Mouse (Mus musculus) hindlimb bud, embryonic 11.5 days (tissue): ENCODE results near the gene Zfp428.

Source experiments
- DNase-seq: peaks from one replicate; pipeline ENCODE4 v3.0.0-alpha.2; 2012; ENCODE audit warnings: low read depth, low spot score; ENCODE audit errors: extremely low spot score

Zfp428 gene

DNA sequence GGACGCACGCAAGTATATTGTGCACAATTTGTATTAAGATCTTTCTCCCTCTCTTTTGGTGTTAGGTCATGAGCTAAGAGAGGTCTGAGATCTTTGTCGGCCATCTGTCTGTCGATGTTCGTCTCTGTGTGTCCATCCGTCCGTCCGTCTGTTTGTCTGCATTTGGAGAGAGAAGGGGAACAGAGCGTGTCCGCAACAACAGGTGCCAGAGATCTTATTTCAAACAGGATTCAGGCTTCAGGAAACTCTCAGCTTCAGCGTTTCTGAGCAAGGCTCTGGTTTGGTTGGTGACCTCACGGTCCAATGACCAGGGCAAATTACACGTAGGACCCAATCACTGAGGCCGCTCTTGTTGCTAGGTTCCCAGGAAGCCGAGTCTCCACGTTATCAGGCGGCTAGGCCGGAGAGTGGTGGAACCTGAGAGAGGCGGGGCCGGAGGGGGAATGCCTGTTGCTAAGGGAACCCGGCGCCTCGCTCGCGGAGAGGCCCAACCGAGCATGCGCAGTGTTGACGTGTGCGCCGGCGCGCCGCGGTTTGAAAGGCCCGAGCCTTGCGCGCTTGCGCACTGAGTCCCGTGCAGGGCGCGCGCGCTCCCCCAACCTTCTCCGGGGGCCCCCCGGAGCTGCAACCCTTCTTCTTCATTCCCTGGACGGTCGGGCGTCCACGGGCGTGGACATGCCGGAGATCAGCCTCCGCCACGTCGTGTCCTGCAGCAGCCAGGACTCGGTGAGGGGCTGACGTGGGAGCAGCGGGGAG is 40.0 kb downstream of the Zfp428 start:
- peak; percentile 98 for DNase-seq

DNA sequence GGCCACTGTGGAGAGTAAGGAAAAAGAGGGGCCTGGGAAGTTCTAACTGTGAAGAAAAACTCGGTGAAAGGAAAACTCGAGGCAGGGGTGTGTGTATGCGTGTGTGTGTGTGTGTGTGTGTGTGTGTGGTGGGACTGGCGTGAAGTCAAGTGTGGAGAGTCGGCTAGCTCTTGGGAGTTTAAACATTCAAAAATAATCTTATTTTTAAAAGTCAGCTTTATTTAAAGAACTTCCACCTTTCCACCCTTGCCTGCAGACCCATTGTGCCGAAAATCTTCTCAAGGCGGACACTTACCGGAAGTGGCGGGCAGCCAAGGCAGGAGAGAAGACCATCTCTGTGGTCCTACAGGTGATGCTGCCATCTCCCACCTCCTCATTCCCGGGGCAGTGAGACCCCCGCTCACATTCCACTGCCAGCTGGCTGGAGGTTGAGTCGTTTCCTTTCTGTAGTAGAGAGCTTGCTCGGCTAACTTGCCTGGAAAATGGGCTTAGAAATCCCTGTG is 40.8 kb downstream of the Zfp428 start:
- DNase-seq = no peak

DNA sequence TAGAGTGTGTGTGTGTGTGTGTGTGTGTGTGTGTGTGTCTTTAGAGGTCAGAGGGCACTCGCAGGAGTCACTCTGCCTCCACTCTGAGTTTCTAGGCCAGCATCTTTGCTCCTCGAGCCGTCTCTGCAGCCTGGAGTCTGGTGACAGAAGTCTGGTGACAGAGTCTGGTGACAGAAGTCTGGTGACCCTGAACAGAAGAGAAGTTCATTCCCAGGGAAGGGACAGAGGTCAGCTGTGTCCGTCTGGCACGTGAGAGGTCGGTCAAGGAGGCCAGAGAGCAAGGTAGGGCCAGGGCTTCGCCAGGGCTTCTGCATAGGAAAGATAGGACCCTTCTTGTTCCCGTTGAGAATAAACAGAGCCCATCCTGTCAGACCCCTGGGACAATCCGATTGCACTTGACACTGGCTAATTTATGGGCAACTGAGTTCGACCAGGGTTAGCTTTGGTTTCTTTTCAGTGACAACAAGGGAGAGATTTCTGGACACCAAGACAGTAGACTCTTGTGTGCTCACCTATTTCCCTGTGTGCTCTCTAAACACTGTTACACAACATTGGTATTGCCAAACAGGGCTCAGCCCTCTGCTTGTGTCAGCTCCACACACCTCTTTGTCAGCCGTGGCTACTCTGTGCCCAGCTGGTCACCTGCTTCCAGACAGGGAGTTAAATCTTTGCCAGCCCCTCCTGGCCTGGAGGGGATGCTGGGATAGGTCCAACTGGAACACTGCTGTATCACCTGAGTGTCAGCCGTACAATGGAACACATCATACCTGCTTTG is 45.4 kb downstream of the Zfp428 start:
- no peak for DNase-seq

DNA sequence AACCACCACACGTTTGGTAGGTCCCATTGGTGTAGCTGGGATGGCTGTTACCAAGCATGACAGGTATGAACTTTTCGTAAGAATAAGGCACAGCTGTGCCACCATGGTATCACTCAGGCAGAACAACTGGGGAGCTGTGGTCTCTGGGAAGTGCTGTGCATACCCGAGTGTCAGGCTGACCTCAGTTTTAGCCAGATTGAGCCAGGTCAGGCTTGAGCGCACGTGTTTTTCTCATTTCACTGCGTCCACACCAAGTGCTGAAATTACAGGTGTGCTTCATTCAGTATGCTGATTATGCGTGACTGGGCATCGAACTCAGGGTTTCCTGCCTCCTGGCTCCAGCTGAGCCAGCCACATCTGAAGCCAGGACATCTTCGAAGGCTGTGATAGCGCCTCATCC is 49.0 kb downstream of the Zfp428 start:
- DNase-seq = no peak

DNA sequence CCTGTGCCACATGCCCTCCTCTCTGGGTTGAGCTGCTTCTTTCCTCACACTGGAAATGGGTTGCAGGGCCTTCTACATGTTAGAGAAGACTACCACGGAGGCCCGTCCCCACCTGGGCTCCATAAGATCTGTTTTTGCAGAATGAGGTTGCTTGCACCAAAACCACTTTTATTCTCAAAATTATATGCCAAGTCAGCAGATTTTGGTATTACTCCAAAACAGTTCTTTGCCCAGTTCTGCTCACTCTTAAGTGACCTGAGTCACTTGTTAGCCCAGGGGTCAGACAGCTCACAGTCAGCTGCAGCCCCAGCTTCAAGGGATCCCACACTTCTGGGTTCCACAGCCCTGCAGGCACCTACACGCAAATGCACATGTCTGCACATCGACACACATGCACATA is 54.6 kb downstream of the Zfp428 start:
- DNase-seq = no peak

DNA sequence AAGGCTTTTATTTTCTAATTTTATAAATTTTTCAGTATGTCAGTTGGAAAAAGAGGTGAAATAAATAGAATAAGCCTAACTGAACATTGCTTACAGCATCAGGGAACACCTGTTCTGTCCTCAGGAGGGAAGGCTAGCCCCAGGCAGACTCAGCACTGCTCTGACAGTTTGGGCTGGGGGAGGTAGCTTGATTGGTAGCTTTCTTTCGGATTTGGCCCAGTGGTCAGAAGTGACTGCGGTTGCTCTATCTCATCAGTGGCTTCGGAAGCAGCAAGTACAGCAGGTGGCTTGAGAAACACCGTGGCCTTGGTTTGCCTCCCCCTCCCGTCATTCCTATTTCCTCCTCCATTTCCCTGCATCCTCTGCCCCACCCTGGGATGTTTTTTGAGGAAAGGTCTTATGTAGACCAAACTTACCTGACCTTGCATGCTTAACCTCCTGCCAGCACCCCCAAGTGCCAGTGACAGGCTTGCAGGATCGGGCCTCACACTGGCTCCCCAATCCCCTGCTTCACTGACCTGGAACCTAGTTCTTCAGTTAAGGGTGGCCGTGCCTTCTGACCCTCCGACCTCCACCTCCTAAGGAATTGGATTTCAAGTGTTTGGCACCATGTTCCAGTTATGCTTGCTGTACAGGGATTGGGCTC is 56.5 kb downstream of the Zfp428 start:
- no peak for DNase-seq

DNA sequence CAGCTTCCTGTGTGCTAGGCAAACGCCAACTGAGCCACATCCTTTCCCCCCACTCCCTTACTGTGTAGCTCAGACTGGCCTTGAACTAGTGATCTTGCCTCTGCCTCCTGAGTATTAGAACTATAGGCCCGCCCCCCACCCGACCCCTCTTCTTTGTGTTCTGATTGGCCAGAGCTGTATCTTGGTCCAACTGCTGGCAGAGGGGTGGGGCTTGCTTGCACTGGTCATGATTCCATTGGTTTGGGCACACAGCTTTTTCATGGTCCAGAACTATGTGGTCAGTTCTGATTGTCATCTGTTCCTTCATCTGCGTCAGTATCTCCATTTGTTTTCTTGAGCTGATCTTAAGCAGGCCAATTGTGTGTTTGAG is 57.0 kb downstream of the Zfp428 start:
- no peak for DNase-seq

DNA sequence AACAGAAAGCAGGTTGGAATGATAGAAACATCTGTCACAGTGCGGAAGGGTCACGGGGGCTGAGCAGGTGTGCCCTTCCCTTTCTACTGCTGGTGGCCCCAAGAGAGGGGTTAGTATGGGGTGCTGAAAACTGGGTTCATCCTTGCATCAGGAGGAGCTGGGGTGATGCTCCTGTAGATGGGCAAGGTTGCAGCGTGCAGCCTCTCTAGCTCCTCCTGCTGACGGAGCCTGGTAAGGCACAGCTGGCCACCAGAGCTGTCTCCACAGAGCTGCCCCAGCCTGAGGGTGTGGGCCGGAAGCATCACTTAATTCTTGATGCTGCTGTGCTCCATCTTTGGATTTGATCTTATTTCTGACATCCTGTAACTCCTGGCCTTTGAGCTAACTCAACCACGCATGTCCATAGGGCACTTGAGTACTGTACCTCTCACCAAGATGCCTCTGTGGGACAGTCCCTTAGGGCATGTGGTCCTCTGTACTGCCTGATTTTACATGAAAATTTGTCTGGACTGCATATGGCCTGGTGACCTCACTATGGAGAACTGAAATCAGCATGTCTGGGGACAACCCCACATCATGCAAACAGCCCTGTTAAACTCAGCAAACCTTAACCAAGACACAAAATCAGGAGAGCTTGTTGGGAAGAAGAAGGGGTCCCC is 57.9 kb downstream of the Zfp428 start:
- DNase-seq = no peak
